Mouse (Mus musculus): ENCODE results near the gene AC124502.3. TPM values are rescaled to one million over a fixed set of nuclear protein-coding genes. Genes with fewer than 3 reads are reported as not detected.

AC124502.3 gene
- polyA plus RNA-seq, 1 experiment: 3.8 TPM

DNA sequence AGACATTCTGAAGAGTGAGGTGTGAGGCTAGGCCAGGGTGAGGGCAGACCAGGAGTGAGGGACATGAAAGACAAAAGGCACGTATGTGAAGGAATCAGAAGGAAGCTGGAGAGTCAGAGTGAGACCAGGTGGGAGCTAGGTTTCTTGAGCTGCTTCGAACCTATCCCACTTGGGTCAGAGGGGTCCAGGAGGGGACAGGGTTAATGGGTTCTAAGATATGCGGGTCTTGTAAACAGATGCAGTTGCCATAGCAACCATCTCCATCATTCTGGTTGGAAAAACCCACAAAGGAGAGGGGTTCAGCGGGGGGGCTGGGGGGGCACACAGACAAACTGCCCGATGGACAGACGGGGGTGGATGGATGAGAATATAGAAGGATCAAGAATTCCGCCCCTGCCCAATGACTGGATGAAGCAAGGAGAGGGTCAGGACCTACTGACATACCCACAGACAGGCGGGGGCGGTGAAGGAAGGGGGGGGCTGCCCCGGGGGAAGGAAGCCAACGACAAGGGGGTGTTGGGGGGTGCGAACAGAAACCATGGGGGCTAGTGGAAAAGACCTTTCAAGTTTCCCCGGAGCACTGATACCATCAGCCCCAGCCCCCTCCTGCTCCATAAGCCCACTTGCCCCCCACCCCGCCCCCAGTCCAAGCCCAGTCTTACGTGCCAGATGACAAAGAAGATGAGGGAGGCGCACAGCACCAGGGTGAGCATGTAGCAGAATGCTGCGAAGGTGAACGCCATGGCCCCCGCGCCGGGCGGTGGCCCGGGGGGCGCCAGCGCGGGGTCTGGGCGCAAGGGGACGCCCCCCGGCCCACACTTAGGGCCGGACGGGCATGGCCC, 59.1 kb downstream of the AC124502.3 start:
- Histone ChIP-seq H3K27ac (replicated peaks; ENCODE audit: low read depth, low read length) (no peak overlapping the region), H3K4me3 (ENCODE audit: insufficient read depth, low read depth, low read length) (no peak overlapping the region), H3K4me1 (ENCODE audit: control insufficient read depth, insufficient read depth, insufficient read length, low read length) (peaks cover 5% of the 10 kb centered on the region; the same call in 1 of the 2 replicates)

DNA sequence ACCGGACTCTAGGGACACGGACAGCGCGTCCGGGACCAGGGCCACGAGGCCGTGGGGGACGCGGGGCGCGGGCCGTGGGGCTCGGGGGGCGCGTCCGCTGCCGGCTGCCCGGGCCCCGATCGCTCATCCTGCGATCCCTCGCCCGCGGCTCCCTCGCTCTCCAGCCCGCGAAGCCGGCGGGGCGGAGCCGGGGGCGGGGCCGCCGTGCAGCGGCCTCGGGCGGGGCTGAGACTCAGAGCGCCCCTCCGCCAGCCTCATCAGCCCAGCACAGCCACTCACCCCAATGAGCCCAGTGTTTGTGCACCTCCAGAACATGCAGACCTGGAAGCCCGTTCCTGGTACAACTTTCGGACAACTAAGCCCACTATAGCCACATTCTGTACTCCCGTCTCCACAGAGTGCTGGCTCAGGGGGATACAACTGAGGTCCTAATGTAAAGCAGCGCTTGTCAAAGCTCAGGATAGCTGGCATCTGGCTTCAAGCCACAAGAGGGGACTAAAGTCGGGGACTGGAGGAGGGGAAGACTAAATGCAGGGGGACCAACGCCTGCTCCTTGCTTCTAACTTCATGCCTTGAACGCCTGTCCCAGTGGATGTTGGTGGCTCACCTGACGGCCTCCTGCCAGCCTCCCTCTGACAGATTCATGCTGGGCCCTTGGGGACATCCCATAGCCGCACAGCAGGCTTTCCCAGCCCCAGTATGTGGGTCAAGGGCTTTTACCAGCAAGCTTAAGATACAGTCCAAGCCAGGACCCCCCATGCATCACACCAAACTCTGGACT, 59.9 kb downstream of the AC124502.3 start, which contains the start of gene Cnih2:
Gene Cnih2, minus strand, starts transcription at position 159 of the 781 bp plus-strand sequence.
- Histone ChIP-seq H3K4me3 (ENCODE audit: insufficient read depth, low read depth, low read length) (no peak within 1 kb of the TSS), H3K4me1 (ENCODE audit: control insufficient read depth, insufficient read depth, insufficient read length, low read length) (peaks cover 5% of the 10 kb centered on the region; the same call in 1 of the 2 replicates), H3K27ac (replicated peaks; ENCODE audit: low read depth, low read length) (no peak within 1 kb of the TSS)

Other genes with a start within 250 kb of the AC124502.3 start
- gene Rbm4, start 245.0 kb upstream of the AC124502.3 start, polyA plus RNA-seq (2012; ENCODE audit: insufficient read depth, insufficient read length, missing spikeins): 7.7 and 13.3 TPM in 2 replicates
- 12.6 and 14.8 TPM in 2 replicates for gene Gm21992, start 227.3 kb upstream of the AC124502.3 start, polyA plus RNA-seq (2012; ENCODE audit: insufficient read depth, insufficient read length, missing spikeins)
- gene Rbm14, start 227.3 kb upstream of the AC124502.3 start, polyA plus RNA-seq (2012; ENCODE audit: insufficient read depth, insufficient read length, missing spikeins): 6.9 and 15.0 TPM in 2 replicates
- gene Ccs, start 199.6 kb upstream of the AC124502.3 start, polyA plus RNA-seq (2012; ENCODE audit: insufficient read depth, insufficient read length, missing spikeins): 64.9 and 78.0 TPM in 2 replicates
- not detected in 2 replicates for gene Ccdc87, start 199.5 kb upstream of the AC124502.3 start, polyA plus RNA-seq (2012; ENCODE audit: insufficient read depth, insufficient read length, missing spikeins)
- gene Ctsf, start 183.8 kb upstream of the AC124502.3 start, polyA plus RNA-seq (2012; ENCODE audit: insufficient read depth, insufficient read length, missing spikeins): 27.9 and 36.5 TPM in 2 replicates
- 27.2 and 56.0 TPM in 2 replicates for gene Actn3, start 161.0 kb upstream of the AC124502.3 start, polyA plus RNA-seq (2012; ENCODE audit: insufficient read depth, insufficient read length, missing spikeins)
- 5.0 and 7.2 TPM in 2 replicates for gene Zdhhc24, start 160.2 kb upstream of the AC124502.3 start, polyA plus RNA-seq (2012; ENCODE audit: insufficient read depth, insufficient read length, missing spikeins)
- gene Bbs1, start 132.3 kb upstream of the AC124502.3 start, polyA plus RNA-seq (2012; ENCODE audit: insufficient read depth, insufficient read length, missing spikeins): 1.7 and 2.6 TPM in 2 replicates
- gene Dpp3, start 110.6 kb upstream of the AC124502.3 start, polyA plus RNA-seq (2012; ENCODE audit: insufficient read depth, insufficient read length, missing spikeins): 12.9 and 16.9 TPM in 2 replicates
- gene Peli3, start 95.8 kb upstream of the AC124502.3 start, polyA plus RNA-seq (2012; ENCODE audit: insufficient read depth, insufficient read length, missing spikeins): 1.4 and 3.8 TPM in 2 replicates
- gene Mrpl11, start 76.7 kb upstream of the AC124502.3 start, polyA plus RNA-seq (2012; ENCODE audit: insufficient read depth, insufficient read length, missing spikeins): 167 and 174 TPM in 2 replicates
- gene Npas4, start 48.6 kb upstream of the AC124502.3 start, polyA plus RNA-seq (2012; ENCODE audit: insufficient read depth, insufficient read length, missing spikeins): not detected in 2 replicates
- gene Slc29a2, start 15.0 kb upstream of the AC124502.3 start, polyA plus RNA-seq (2012; ENCODE audit: insufficient read depth, insufficient read length, missing spikeins): 0.71 and 1.9 TPM in 2 replicates
- gene B4gat1, start 65 bp upstream of the AC124502.3 start, polyA plus RNA-seq (2012; ENCODE audit: insufficient read depth, insufficient read length, missing spikeins): 9.3 and 10.3 TPM in 2 replicates
- 9.8 and 15.1 TPM in 2 replicates for gene Brms1, start 2.5 kb downstream of the AC124502.3 start, polyA plus RNA-seq (2012; ENCODE audit: insufficient read depth, insufficient read length, missing spikeins)
- gene Rin1, start 11.6 kb downstream of the AC124502.3 start, polyA plus RNA-seq (2012; ENCODE audit: insufficient read depth, insufficient read length, missing spikeins): not detected in 2 replicates
- 10.7 and 24.4 TPM in 2 replicates for gene Cd248, start 29.2 kb downstream of the AC124502.3 start, polyA plus RNA-seq (2012; ENCODE audit: insufficient read depth, insufficient read length, missing spikeins)
- not detected in 2 replicates for gene Tmem151a, start 46.6 kb downstream of the AC124502.3 start, polyA plus RNA-seq (2012; ENCODE audit: insufficient read depth, insufficient read length, missing spikeins)
- gene Yif1a, start 49.6 kb downstream of the AC124502.3 start, polyA plus RNA-seq (2012; ENCODE audit: insufficient read depth, insufficient read length, missing spikeins): 82.3 and 91.5 TPM in 2 replicates
- not detected in 2 replicates for gene Cnih2, start 59.6 kb downstream of the AC124502.3 start, polyA plus RNA-seq (2012; ENCODE audit: insufficient read depth, insufficient read length, missing spikeins)
- gene Rab1b, start 68.2 kb downstream of the AC124502.3 start, polyA plus RNA-seq (2012; ENCODE audit: insufficient read depth, insufficient read length, missing spikeins): 144 and 184 TPM in 2 replicates
- gene Klc2, start 79.7 kb downstream of the AC124502.3 start, polyA plus RNA-seq (2012; ENCODE audit: insufficient read depth, insufficient read length, missing spikeins): 17.3 and 20.3 TPM in 2 replicates
- 4.4 and 6.8 TPM in 2 replicates for gene Pacs1, start 234.2 kb downstream of the AC124502.3 start, polyA plus RNA-seq (2012; ENCODE audit: insufficient read depth, insufficient read length, missing spikeins)